Mouse (Mus musculus) lung, postnatal 0 days (tissue): Measurements from ENCODE around the gene Med12l. TPM values are rescaled to one million over a fixed set of nuclear protein-coding genes. Genes with fewer than 3 reads are reported as not detected.
A peak's percentile ranks its signal among the peaks of the same experiment; 100 is the strongest.

Experiments used
- ATAC-seq: fragments of 200-750 bp; cut with Nextera tagmentation; 2 replicates; pipeline ENCODE4 v1.8.0; 2017; ENCODE audit warnings: moderate library complexity
- DNase-seq: peaks from one replicate; pipeline ENCODE4 v3.0.0-alpha.2; 2016; ENCODE audit warnings: low spot score
- H3K27ac ChIP-seq: fragments of 300-500 bp; sonication (generic); 2 replicates; pipeline ENCODE4 v1.5.1; 2014; ENCODE audit warnings: antibody characterized with exemption, mild to moderate bottlenecking, low read length, mixed read lengths
- H3K27me3 ChIP-seq: fragments of 300-500 bp; sonication (generic); replicated peaks from 2 replicates; pipeline ENCODE4 v1.6.1; 2014; ENCODE audit warnings: low read length, mixed read lengths; ENCODE audit not compliant: insufficient read depth
- H3K36me3 ChIP-seq: fragments of 300-500 bp; sonication (generic); 2 replicates; pipeline ENCODE4 v1.6.1; 2014; ENCODE audit warnings: low read length, mixed read lengths; ENCODE audit not compliant: insufficient read depth
- H3K4me1 ChIP-seq: fragments of 300-500 bp; sonication (generic); 2 replicates; pipeline ENCODE4 v1.6.1; 2014; ENCODE audit warnings: antibody characterized with exemption, low read depth, low read length, mixed read lengths; ENCODE audit not compliant: insufficient read depth
- H3K4me2 ChIP-seq: fragments of 300-500 bp; sonication (generic); replicated peaks from 2 replicates; pipeline ENCODE4 v1.6.1; 2014; ENCODE audit warnings: low read depth, mild to moderate bottlenecking, low read length, moderate library complexity, mixed read lengths
- H3K4me3 ChIP-seq: fragments of 300-500 bp; sonication (generic); 2 replicates; pipeline ENCODE4 v1.5.1; 2014; ENCODE audit warnings: low read depth, low read length
- H3K9ac ChIP-seq: fragments of 300-500 bp; sonication (generic); replicated peaks from 2 replicates; pipeline ENCODE4 v1.6.1; 2014; ENCODE audit warnings: low read depth, mild to moderate bottlenecking
- H3K9me3 ChIP-seq: fragments of 300-500 bp; sonication (generic); 2 replicates; pipeline ENCODE4 v1.6.1; 2016; ENCODE audit warnings: low read length, mixed read lengths
- CTCF ChIP-seq: IDR thresholded peaks from 2 replicates; pipeline ENCODE4 v1.5.1; 2016; ENCODE audit warnings: antibody characterized with exemption, mild to moderate bottlenecking
- EP300 ChIP-seq: IDR thresholded peaks from 2 replicates; pipeline ENCODE4 v1.6.1; 2016; ENCODE audit warnings: antibody characterized with exemption, mild to moderate bottlenecking, control low read depth
- WGBS: fragments of 180-500 bp; shearing (Covaris S2); extraction: QIAGEN DNeasy Blood & Tissue Kit; methylation state at CpG from one replicate; pipeline ENCODE4 v1.1.7; 2014; 5-methylcytosine and 5-hydroxymethylcytosine counted together
- polyA plus RNA-seq: library from polyadenylated mRNA; unstranded; fragments of >200 nt; fragmentation: Nextera tagmentation; extraction: Ambion mirVana; gene quantifications from 2 replicates; pipeline ENCODE4 v1.2.1, GENCODE M21; 2015

Gene Med12l
- polyA plus RNA-seq, 1 experiment from 2014 or later: 0.27 TPM

- ATAC-seq (no peak), DNase-seq (no peak)
- Histone ChIP-seq H3K27me3 (no peaks in the 10 kb centered on the region), H3K9me3 (no peaks in the 10 kb centered on the region), H3K4me1 (no peaks in the 10 kb centered on the region), H3K27ac (no peak overlapping the region), H3K9ac (no peak overlapping the region), H3K36me3 (no peaks in the 10 kb centered on the region), H3K4me3 (no peak overlapping the region), H3K4me2 (no peak overlapping the region)
- TF ChIP-seq CTCF (no peak), EP300 (no peak)
- 65% methylated on average over 5 of the region's 5 CpGs for WGBS
Observed at GRCm38 (mm10) chr3:59176871-59177270, 171.2 kb downstream of the Med12l start.

DNA sequence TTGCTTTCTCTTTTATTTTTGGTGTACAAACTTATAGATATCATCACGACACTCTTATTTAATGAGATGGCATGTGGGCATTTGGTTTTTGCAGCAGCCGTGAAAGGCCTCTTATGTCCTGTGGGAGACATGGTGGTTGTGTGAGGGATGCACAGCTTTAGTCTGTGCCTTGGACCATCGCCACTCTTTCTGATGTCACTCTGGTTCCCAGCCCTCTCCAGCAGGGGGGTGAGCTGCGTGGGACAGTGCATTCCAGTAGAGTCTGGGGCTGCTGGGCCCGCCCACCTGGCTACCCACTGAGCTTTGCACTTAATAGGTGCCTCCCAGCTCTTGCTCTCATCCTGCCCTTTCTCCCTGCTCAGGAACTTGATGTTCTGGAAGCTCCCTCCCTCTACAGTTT is 175.5 kb downstream of the Med12l start:
- Histone ChIP-seq H3K9ac (no peak overlapping the region), H3K9me3 (no peaks in the 10 kb centered on the region), H3K27ac (no peak overlapping the region), H3K4me1 (no peaks in the 10 kb centered on the region), H3K4me3 (no peak overlapping the region), H3K36me3 (no peaks in the 10 kb centered on the region), H3K4me2 (no peak overlapping the region), H3K27me3 (no peaks in the 10 kb centered on the region)
- DNase-seq (no peak), ATAC-seq (peak; percentile 30; the same call in 1 of the 2 replicates)
- WGBS: 57% methylated on average over 5 of the region's 5 CpGs
- TF ChIP-seq EP300 (no peak), CTCF (no peak)

GRCm38 (mm10) chr3:59182129-59182528 is 176.5 kb downstream of the Med12l start:
- no peak for ATAC-seq
- H3K4me2 ChIP-seq: no peak overlapping the region
- no peaks in the 10 kb centered on the region for H3K4me1 ChIP-seq
- DNase-seq: no peak
- H3K9me3 ChIP-seq: no peaks in the 10 kb centered on the region
- H3K9ac ChIP-seq: no peak overlapping the region
- no peak for TF ChIP-seq CTCF
- TF ChIP-seq EP300: no peak
- no peaks in the 10 kb centered on the region for H3K27me3 ChIP-seq
- H3K27ac ChIP-seq: no peak overlapping the region
- no peak overlapping the region for H3K4me3 ChIP-seq
- H3K36me3 ChIP-seq: no peaks in the 10 kb centered on the region

- no peaks in the 10 kb centered on the region for H3K27me3 ChIP-seq
- 55% methylated on average over 4 of the region's 4 CpGs for WGBS
- TF ChIP-seq CTCF (no peak), EP300 (no peak)
- H3K4me2 ChIP-seq: no peak overlapping the region
- no peak overlapping the region for H3K27ac ChIP-seq
- no peak for ATAC-seq
- H3K9ac ChIP-seq: no peak overlapping the region
- no peaks in the 10 kb centered on the region for H3K4me1 ChIP-seq
- no peaks in the 10 kb centered on the region for H3K9me3 ChIP-seq
- no peaks in the 10 kb centered on the region for H3K36me3 ChIP-seq
- no peak overlapping the region for H3K4me3 ChIP-seq
- DNase-seq: no peak
Observed at GRCm38 (mm10) chr3:59185662-59186061, 180.0 kb downstream of the Med12l start.

DNA sequence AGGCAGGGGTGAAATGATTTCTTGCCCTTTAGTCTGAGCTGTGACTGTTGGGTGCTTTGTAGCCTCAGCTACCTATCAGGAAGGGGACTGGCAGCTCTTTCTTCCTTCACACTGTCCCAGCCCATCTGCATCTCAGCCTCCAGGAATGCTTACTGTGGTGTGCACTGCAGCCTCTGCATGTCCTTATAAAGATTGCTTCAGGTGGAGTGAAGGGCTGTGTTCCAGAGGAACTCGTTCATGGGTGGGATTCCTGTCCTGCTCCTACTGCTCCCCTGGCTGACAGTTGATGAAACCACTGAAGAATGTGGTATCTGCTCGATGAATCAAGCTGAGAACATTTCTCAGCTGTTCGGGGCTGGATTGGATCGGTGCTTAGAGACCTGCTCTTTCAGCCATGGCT is 181.7 kb downstream of the Med12l start:
- Histone ChIP-seq H3K4me1 (no peaks in the 10 kb centered on the region), H3K27me3 (no peaks in the 10 kb centered on the region), H3K4me3 (no peak overlapping the region), H3K4me2 (no peak overlapping the region), H3K9me3 (no peaks in the 10 kb centered on the region), H3K27ac (no peak overlapping the region), H3K36me3 (no peaks in the 10 kb centered on the region), H3K9ac (no peak overlapping the region)
- ATAC-seq (no peak), DNase-seq (no peak)
- TF ChIP-seq CTCF (no peak), EP300 (no peak)
- 68% methylated on average over 4 of the region's 4 CpGs for WGBS

DNA sequence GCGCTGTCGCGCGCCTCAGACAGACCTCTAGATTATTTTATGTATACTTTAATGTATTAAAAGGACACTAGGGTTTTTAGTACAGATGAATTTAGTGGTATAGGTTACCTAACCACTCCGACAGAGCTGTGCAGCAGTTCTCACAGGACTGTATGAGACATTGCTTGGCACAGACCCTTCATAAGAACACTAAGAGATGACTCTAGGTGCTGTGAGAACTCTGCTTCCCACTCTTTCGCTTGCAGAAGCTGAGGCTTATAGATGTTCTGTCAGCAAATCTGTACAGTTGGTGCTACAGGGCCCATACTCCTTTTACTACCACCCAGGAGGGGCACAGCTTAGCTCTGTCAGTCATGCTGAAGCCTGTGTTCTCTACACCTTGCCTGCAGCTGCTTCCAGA is 186.0 kb downstream of the Med12l start:
- H3K27ac ChIP-seq: no peak overlapping the region
- H3K27me3 ChIP-seq: no peaks in the 10 kb centered on the region
- H3K4me2 ChIP-seq: no peak overlapping the region
- no peaks in the 10 kb centered on the region for H3K9me3 ChIP-seq
- H3K36me3 ChIP-seq: no peaks in the 10 kb centered on the region
- H3K9ac ChIP-seq: no peak overlapping the region
- H3K4me3 ChIP-seq: no peak overlapping the region
- TF ChIP-seq EP300: no peak
- TF ChIP-seq CTCF: no peak
- WGBS: 94% methylated on average over 6 of the region's 6 CpGs
- ATAC-seq (no peak), DNase-seq (no peak)
- no peaks in the 10 kb centered on the region for H3K4me1 ChIP-seq

DNA sequence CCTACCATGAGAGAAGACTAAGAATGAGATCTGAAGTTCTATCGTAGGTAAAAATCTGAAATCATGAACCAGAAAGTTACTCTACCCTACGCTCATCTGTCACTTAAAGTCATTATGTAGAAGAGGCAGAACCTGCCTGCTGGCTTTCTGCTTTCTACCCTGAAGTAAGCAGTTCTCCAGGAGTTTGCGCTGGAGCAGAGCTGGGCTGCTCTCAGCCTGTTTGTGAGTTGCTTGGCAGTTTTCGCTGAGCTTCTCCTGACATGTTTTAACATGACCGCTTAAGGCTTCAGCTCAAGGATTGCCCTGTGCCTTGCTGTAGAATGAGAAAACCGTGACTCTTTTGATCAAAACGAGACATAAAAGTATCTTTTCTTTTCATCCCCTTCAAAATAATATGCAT is 188.5 kb downstream of the Med12l start:
- ATAC-seq: no peak
- Histone ChIP-seq H3K4me2 (no peak overlapping the region), H3K27ac (no peak overlapping the region), H3K36me3 (no peaks in the 10 kb centered on the region), H3K4me3 (no peak overlapping the region), H3K9ac (no peak overlapping the region), H3K4me1 (no peaks in the 10 kb centered on the region), H3K27me3 (no peaks in the 10 kb centered on the region), H3K9me3 (no peaks in the 10 kb centered on the region)
- DNase-seq: no peak
- TF ChIP-seq CTCF (no peak), EP300 (no peak)
- WGBS: 82% methylated on average over 7 of the region's 7 CpGs
